Mouse (Mus musculus) forebrain, embryonic 15.5 days (tissue): ENCODE data around the gene Olfr971. TPM values are rescaled to one million over a fixed set of nuclear protein-coding genes. Genes with fewer than 3 reads are reported as not detected.
A peak's percentile ranks its signal among the peaks of the same experiment; 100 is the strongest.
"Not testable (repeated sequence)": the region's sequence is repeated elsewhere in the genome, so short reads cannot be mapped to it uniquely, and the experiment has no call there.

Source experiments
- ATAC-seq: fragments of 200-750 bp; cut with Nextera tagmentation; replicated peaks from 2 replicates; pipeline ENCODE4 v1.8.0; 2017; ENCODE audit warnings: mild to moderate bottlenecking, moderate TSS enrichment, moderate library complexity
- H3K27ac ChIP-seq: fragments of 300-500 bp; sonication (generic); replicated peaks from 2 replicates; pipeline ENCODE4 v1.5.1; 2015; ENCODE audit warnings: mild to moderate bottlenecking, inconsistent platforms
- H3K27me3 ChIP-seq: fragments of 300-500 bp; sonication (generic); 2 replicates; pipeline ENCODE4 v1.6.1; 2015; ENCODE audit warnings: inconsistent platforms
- H3K36me3 ChIP-seq: fragments of 300-500 bp; sonication (generic); 2 replicates; pipeline ENCODE4 v1.6.1; 2015; ENCODE audit warnings: mild to moderate bottlenecking, inconsistent platforms
- H3K4me1 ChIP-seq: fragments of 300-500 bp; sonication (generic); 2 replicates; pipeline ENCODE4 v1.6.1; 2015; ENCODE audit warnings: inconsistent platforms
- H3K4me2 ChIP-seq: fragments of 300-500 bp; sonication (generic); replicated peaks from 2 replicates; pipeline ENCODE4 v1.6.1; 2015; ENCODE audit warnings: mild to moderate bottlenecking, inconsistent platforms
- H3K4me3 ChIP-seq: fragments of 300-500 bp; sonication (generic); 2 replicates; pipeline ENCODE4 v1.5.1; 2015; ENCODE audit warnings: mild to moderate bottlenecking, inconsistent platforms
- H3K9ac ChIP-seq: fragments of 300-500 bp; sonication (generic); replicated peaks from 2 replicates; pipeline ENCODE4 v1.6.1; 2015; ENCODE audit warnings: mild to moderate bottlenecking, inconsistent platforms
- H3K9me3 ChIP-seq: fragments of 300-500 bp; sonication (generic); 2 replicates; pipeline ENCODE4 v1.6.1; 2016; ENCODE audit warnings: inconsistent platforms
- WGBS: fragments of 180-500 bp; shearing (Covaris S2); methylation state at CpG from one replicate; pipeline ENCODE4 v1.1.7; 2015; ENCODE audit warnings: mixed read lengths; 5-methylcytosine and 5-hydroxymethylcytosine counted together
- polyA plus RNA-seq: library from polyadenylated mRNA; unstranded; fragments of >200 nt; fragmentation: Nextera tagmentation; extraction: Ambion mirVana; gene quantifications from 2 replicates; pipeline ENCODE4 v1.2.1, GENCODE M21; 2015

The Olfr971 gene
- polyA plus RNA-seq = not detected in 2 replicates

GRCm38 (mm10) chr9:39836576-39836975 lies at the start of gene Olfr971:
Gene Olfr971 (plus strand): TSS chr9:39836876.
- H3K4me1 ChIP-seq, H3K27ac ChIP-seq, H3K9ac ChIP-seq, H3K4me2 ChIP-seq, H3K36me3 ChIP-seq, H3K27me3 ChIP-seq, ATAC-seq, H3K9me3 ChIP-seq, H3K4me3 ChIP-seq: not testable (repeated sequence)
- 94% methylated on average over 2 of the region's 2 CpGs for WGBS

- Histone ChIP-seq H3K4me2 (no peak within 1 kb of the TSS), H3K27ac (no peak within 1 kb of the TSS), H3K27me3 (no peaks in the 10 kb centered on the region), H3K4me3 (no peak within 1 kb of the TSS), H3K9me3 (no peaks in the 10 kb centered on the region), H3K36me3 (no peaks in the 10 kb centered on the region), H3K9ac (no peak within 1 kb of the TSS), H3K4me1 (no peaks in the 10 kb centered on the region)
- ATAC-seq = no peak
- 81% methylated on average over 2 of the region's 2 CpGs for WGBS
These were observed 46.1 kb upstream of the Olfr971 start, which contains the start of gene Olfr969 for GRCm38 (mm10) chr9:39790558-39790957. Gene Olfr969 (plus strand): TSS chr9:39790945.

- H3K4me1 ChIP-seq = no peaks in the 10 kb centered on the region
- H3K27me3 ChIP-seq = no peaks in the 10 kb centered on the region
- H3K4me2 ChIP-seq = no peak within 1 kb of the TSS
- no peaks in the 10 kb centered on the region for H3K9me3 ChIP-seq
- H3K4me3 ChIP-seq = no peak within 1 kb of the TSS
- H3K36me3 ChIP-seq = no peaks in the 10 kb centered on the region
- WGBS = 75% methylated on average over 4 of the region's 4 CpGs
- no peak within 1 kb of the TSS for H3K27ac ChIP-seq
- H3K9ac ChIP-seq = no peak within 1 kb of the TSS
- ATAC-seq = no peak
These were observed 28.1 kb upstream of the Olfr971 start, which contains the start of gene Olfr970 for GRCm38 (mm10) chr9:39808560-39808959. Gene Olfr970 (plus strand): TSS chr9:39808860.

GRCm38 (mm10) chr9:39866122-39866521 lies 29.4 kb downstream of the Olfr971 start, which contains the start of gene Olfr972:
Gene Olfr972 (plus strand): TSS chr9:39866422.
- Histone ChIP-seq H3K27ac (no peak within 1 kb of the TSS), H3K9ac (no peak within 1 kb of the TSS), H3K4me2 (no peak within 1 kb of the TSS), H3K9me3 (no peaks in the 10 kb centered on the region), H3K36me3 (no peaks in the 10 kb centered on the region), H3K4me1 (no peaks in the 10 kb centered on the region), H3K4me3 (no peak within 1 kb of the TSS), H3K27me3 (no peaks in the 10 kb centered on the region)
- ATAC-seq = no peak
- 63% methylated on average over 2 of the region's 2 CpGs for WGBS

- 91% methylated on average over 1 of the region's 1 CpGs for WGBS
These were observed 35.3 kb downstream of the Olfr971 start for GRCm38 (mm10) chr9:39871986-39872385.

GRCm38 (mm10) chr9:39877541-39878396 lies 41.1 kb downstream of the Olfr971 start:
- not testable (repeated sequence) for H3K4me2 ChIP-seq, H3K27me3 ChIP-seq, H3K4me3 ChIP-seq, H3K4me1 ChIP-seq, H3K9me3 ChIP-seq, H3K9ac ChIP-seq, H3K36me3 ChIP-seq, H3K27ac ChIP-seq
- WGBS = no CpG with 5 or more reads among the region's 4 CpGs
- peak; percentile 89 for ATAC-seq

More at GRCm38 (mm10) chr9:39871986-39872385, 35.3 kb downstream of the Olfr971 start:
- not testable (repeated sequence) for H3K9me3 ChIP-seq, H3K9ac ChIP-seq, H3K4me2 ChIP-seq, ATAC-seq, H3K27ac ChIP-seq, H3K4me3 ChIP-seq, H3K4me1 ChIP-seq, H3K27me3 ChIP-seq, H3K36me3 ChIP-seq

Other genes starting within 250 kb of the Olfr971 start
- 38.8 and 53.5 TPM in 2 replicates for gene AW551984, start 232.5 kb upstream of the Olfr971 start, polyA plus RNA-seq
- gene Olfr148, start 226.2 kb upstream of the Olfr971 start, polyA plus RNA-seq = not detected in 2 replicates
- not detected in 2 replicates for gene Olfr960, start 215.5 kb upstream of the Olfr971 start, polyA plus RNA-seq
- gene Olfr961, start 191.8 kb upstream of the Olfr971 start, polyA plus RNA-seq = not detected in 2 replicates
- gene Olfr963, start 169.7 kb upstream of the Olfr971 start, polyA plus RNA-seq = not detected in 2 replicates
- gene Olfr149, start 129.8 kb upstream of the Olfr971 start, polyA plus RNA-seq = not detected in 2 replicates
- not detected in 2 replicates for gene Olfr965, start 125.5 kb upstream of the Olfr971 start, polyA plus RNA-seq
- not detected in 2 replicates for gene Olfr150, start 105.9 kb upstream of the Olfr971 start, polyA plus RNA-seq
- gene Olfr967, start 90.6 kb upstream of the Olfr971 start, polyA plus RNA-seq = not detected in 2 replicates
- gene Olfr968, start 53.6 kb upstream of the Olfr971 start, polyA plus RNA-seq = not detected in 2 replicates
- not detected in 2 replicates for gene Olfr969, start 45.9 kb upstream of the Olfr971 start, polyA plus RNA-seq
- not detected in 2 replicates for gene Olfr970, start 28.0 kb upstream of the Olfr971 start, polyA plus RNA-seq
- not detected in 2 replicates for gene Olfr972, start 29.5 kb downstream of the Olfr971 start, polyA plus RNA-seq
- not detected in 2 replicates for gene Olfr229, start 70.5 kb downstream of the Olfr971 start, polyA plus RNA-seq
- not detected in 2 replicates for gene Olfr974, start 100.6 kb downstream of the Olfr971 start, polyA plus RNA-seq
- gene Olfr975, start 115.2 kb downstream of the Olfr971 start, polyA plus RNA-seq = not detected in 2 replicates
- gene Olfr976, start 124.3 kb downstream of the Olfr971 start, polyA plus RNA-seq = not detected in 2 replicates
- not detected in 2 replicates for gene Olfr978, start 155.2 kb downstream of the Olfr971 start, polyA plus RNA-seq
- not detected in 2 replicates for gene Olfr979, start 166.6 kb downstream of the Olfr971 start, polyA plus RNA-seq
- not detected in 2 replicates for gene Olfr980, start 172.7 kb downstream of the Olfr971 start, polyA plus RNA-seq
- gene Olfr981, start 184.6 kb downstream of the Olfr971 start, polyA plus RNA-seq = not detected in 2 replicates
- not detected in 2 replicates for gene Olfr982, start 237.0 kb downstream of the Olfr971 start, polyA plus RNA-seq